Mouse (Mus musculus): ENCODE results near the gene Gm47289.

Gene Gm47289

DNA sequence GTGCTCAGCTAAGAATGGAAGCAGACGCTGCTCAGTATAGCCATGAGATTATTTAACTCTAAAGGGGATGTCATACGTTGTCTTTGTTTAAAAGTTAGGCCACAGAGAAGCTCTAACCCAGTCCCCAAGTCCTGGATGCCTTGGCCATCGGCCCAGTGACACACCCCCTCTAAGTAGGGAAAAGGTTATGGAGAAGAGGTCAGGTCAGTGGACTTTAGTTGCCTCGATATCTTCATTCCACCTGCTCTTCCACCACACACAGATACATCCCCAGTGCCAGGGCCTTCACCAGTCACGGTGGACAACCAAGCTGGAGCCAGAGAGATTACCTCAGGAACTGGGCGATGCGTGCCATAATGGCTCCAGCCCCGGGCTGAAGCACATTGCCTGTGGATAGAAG, 3.5 kb upstream of the Gm47289 start:
- in situ Hi-C loops (cut with MboI; ENCODE audit: low pct_unique_long_range_greater_than_20kb in 1 of 2, low sequenced_read_pairs in 2 of 2, unreplicated experiment in 1 of 2), result no loop called here

DNA sequence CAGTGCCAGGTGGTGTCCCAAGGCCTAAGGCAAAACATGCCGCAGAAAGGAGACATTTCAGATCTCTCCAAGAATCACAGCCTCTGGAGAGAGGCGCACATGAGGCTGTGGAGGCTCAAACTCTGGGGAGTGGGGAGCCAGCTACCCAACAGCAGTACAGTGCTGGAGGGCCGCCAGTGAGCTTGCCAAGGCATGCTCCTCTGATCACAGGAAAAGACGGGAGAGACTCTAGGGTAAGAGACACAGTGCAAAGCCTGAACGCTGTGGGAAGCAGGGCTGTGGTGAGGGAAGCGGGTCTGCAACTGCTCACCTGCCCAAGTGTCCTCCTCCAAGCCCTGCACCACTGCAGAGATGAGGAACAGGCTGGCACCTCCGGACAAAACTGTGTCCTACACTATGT, 3.1 kb upstream of the Gm47289 start:
- in situ Hi-C loops (cut with MboI; ENCODE audit: low pct_unique_long_range_greater_than_20kb in 1 of 2, low sequenced_read_pairs in 2 of 2, unreplicated experiment in 1 of 2), result no loop called here

DNA sequence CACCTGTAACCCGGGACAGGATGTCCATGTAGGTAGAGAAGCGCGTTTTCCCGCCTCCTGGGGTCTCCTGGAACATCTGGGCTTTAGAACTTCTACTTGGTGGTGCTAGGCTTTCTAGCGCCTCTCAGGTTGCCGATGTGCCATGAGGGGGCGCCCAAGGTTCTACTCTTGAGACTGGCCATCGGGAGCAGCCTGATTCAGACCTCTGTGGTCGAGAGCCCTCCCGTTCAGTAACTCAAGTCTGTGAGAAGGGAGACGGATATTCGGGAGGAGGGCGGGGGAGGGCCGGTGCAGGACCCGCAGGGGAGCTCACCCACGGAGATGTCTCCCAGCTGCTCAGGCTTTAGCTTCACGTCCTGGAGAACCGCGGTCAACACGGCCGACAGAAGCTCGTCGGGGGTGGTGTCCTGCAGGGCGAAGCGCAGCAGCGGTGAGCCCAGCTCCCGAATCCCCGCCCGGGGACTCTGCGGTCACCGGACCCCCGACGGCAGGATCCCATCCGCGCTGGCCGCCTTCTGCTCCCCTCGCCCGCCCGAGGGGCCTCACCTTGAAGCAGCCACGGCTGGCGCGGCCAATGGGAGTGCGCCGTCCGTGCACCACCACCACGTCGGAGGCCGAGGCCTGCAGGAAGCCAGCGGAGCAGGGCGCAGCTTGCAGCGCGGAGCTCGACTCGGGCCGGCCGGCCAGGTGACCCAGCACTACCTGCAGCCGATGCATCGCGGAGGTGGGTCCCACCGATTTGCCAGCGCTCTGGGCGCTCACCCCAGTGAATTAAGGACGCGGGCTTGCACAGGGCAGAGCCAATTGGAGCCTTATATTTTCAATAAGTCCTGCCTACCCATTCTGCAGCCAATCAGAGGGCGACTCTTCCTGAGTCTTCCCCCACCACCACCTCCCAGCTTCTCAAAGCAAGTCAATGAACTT, 2.4 kb upstream of the Gm47289 start, which contains the start of gene Acaa1b:
Acaa1b (minus strand) TSS at position 816 of the 924 bp plus-strand sequence.
- in situ Hi-C loops (cut with MboI; ENCODE audit: low pct_unique_long_range_greater_than_20kb in 1 of 2, low sequenced_read_pairs in 2 of 2, unreplicated experiment in 1 of 2), result no loop called here

- in situ Hi-C loops (cut with MboI; ENCODE audit: low pct_unique_long_range_greater_than_20kb in 1 of 2, low sequenced_read_pairs in 2 of 2, unreplicated experiment in 1 of 2), result no loop called here
Observed at GRCm38 (mm10) chr9:119160689-119161088, 1.7 kb downstream of the Gm47289 start.

DNA sequence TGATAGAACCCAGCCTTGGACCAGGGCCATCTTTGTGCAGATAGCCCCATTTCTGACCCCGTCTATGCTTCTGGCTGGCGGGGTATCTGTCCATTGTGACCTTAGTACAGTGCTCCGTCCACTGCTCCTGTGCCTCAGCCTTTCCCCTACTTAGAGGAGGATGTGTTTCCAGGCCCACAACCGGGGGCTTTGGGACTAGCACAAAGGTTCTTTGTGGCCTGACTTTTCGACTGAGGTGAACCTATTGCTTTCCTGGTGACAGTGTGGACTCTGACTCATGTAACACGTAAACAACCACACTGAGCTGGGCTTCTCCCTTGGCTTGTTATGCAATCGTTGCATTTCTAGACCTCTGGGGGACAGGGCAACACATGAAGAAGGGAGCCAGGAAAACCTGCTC, 5.8 kb downstream of the Gm47289 start:
- in situ Hi-C loops (cut with MboI; ENCODE audit: low pct_unique_long_range_greater_than_20kb in 1 of 2, low sequenced_read_pairs in 2 of 2, unreplicated experiment in 1 of 2), result no loop called here

DNA sequence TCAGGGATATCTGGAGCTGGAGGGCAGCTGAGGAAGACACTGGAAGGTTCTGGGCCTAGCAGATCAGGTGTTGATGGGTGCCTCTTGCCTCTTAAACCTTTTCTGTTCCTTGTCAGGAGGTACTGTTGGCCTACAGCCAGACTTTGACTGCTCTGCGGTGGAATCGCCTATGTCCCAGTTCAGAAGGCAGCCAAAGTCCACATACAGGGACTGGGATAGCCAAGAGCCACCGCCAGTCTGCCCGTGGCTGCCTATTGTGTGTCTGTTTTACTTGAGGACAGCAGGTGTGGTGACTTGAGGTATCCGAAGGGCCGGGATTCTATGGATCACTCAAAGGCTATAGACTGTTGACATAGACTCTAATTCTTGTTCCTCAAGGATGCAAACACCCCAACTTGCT, 6.6 kb downstream of the Gm47289 start:
- in situ Hi-C loops (cut with MboI; ENCODE audit: low pct_unique_long_range_greater_than_20kb in 1 of 2, low sequenced_read_pairs in 2 of 2, unreplicated experiment in 1 of 2), result no loop called here

GRCm38 (mm10) chr9:119167608-119168007, 8.6 kb downstream of the Gm47289 start:
- in situ Hi-C loops (cut with MboI; ENCODE audit: low pct_unique_long_range_greater_than_20kb in 1 of 2, low sequenced_read_pairs in 2 of 2, unreplicated experiment in 1 of 2), result no loop called here

- in situ Hi-C loops (cut with MboI; ENCODE audit: low pct_unique_long_range_greater_than_20kb in 1 of 2, low sequenced_read_pairs in 2 of 2, unreplicated experiment in 1 of 2), result no loop called here
Observed at GRCm38 (mm10) chr9:119179292-119179691, 20.3 kb downstream of the Gm47289 start.

GRCm38 (mm10) chr9:119181241-119181728, 22.3 kb downstream of the Gm47289 start:
- in situ Hi-C loops (cut with MboI; ENCODE audit: low pct_unique_long_range_greater_than_20kb in 1 of 2, low sequenced_read_pairs in 2 of 2, unreplicated experiment in 1 of 2), result no loop called here

DNA sequence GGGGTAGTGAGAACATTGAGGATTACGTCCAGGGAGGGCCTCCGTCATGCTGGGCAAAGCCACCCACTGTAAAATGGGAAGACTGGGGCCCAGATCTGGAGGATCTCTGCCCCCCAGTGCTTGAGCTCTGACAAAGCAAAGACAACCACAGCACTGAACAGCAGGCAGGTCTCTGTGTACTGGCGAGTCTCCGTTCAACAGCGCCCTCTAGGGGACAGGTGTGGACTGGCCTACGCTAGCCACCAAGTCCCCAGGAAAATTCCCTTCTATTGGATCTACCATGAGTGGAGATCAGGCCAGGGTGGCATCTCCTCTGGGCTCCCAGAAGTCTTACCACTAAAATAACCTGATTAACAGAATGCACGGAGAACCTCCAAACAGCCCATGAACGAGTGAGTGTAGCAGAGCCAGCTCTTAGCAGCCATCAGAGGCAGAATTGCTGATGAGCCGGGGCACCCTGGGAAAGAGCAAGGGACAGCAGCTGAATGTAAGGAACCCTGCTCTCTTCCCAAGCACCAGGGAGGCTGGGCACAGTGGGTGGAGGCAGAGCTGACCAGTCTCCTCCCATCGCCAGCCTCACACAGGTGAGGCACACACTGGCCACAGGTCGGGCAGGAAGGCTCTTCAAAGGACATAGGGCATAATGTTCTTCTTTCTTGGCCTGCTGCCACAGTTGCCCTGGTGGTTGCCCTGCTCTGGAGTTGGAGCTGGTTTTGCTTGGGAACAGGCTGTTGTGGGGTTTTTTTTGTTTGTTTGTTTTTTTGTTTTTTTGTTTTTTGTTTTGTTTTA, 33.4 kb downstream of the Gm47289 start:
- in situ Hi-C loops (cut with MboI; ENCODE audit: low pct_unique_long_range_greater_than_20kb in 1 of 2, low sequenced_read_pairs in 2 of 2, unreplicated experiment in 1 of 2), result loop anchor here in 1 of 2 experiments (10.0 kb wide), 2 partner anchors 88 to 278 kb away; partner anchors contain the start of gene Dlec1

DNA sequence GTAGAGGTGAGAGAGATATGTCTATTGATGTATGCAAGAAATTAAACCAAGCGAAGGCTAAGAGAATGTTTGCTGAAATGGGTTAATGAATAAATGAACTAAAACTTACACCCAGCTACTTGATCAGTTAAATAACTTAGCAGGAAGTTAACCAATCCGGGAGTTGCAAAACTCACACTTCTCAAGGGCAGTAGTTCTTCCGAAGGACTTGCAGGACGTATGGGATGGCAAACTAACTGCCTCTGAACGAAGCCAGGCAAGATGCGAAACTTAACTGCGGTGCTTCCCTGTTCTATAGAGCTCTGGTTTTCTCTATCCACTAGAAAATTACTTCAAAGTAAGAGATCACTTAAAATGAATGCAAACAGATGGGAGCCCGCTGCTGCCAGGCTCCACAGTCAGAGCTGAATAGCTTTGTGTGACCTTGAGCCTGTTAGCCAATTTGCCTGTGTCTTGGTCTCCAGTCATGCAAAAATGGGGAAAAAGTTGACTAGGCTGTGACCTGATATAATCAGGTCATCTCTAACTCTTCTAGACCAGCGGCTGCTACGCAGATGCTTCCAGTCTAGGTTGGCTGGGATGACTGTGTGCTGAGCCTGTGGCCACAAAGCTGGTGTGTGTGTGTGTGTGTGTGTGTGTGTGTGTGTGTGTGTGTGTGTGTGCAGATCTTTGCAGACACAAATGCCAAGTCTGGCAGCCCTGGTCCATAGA, 40.3 kb downstream of the Gm47289 start:
- in situ Hi-C loops (cut with MboI; ENCODE audit: low pct_unique_long_range_greater_than_20kb in 1 of 2, low sequenced_read_pairs in 2 of 2, unreplicated experiment in 1 of 2), result loop anchor here in 1 of 2 experiments (10.0 kb wide), 2 partner anchors 95 to 285 kb away; partner anchors contain the start of gene Dlec1

GRCm38 (mm10) chr9:119201653-119202052, 42.7 kb downstream of the Gm47289 start:
- in situ Hi-C loops (cut with MboI; ENCODE audit: low pct_unique_long_range_greater_than_20kb in 1 of 2, low sequenced_read_pairs in 2 of 2, unreplicated experiment in 1 of 2), result no loop called here

GRCm38 (mm10) chr9:119203617-119204016, 44.7 kb downstream of the Gm47289 start:
- in situ Hi-C loops (cut with MboI; ENCODE audit: low pct_unique_long_range_greater_than_20kb in 1 of 2, low sequenced_read_pairs in 2 of 2, unreplicated experiment in 1 of 2), result no loop called here

DNA sequence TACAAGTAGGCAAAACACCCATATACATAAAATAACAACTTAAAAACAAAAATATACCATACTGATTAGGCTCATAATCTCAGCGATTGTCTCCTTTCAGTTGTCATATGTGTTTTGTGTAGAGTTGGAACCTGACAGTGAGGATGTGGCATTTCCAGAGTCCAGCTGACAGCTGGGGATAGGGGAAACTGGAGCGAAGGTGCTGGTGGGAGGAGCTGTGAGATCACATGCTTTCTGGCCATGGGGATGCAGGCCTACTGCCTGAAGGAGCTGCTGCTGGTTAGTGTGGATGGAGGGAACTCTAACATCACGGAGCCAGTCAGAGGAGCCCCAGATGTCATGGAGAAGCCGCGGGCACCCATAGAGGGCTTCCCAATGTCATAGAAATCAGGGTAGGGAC, 46.8 kb downstream of the Gm47289 start:
- in situ Hi-C loops (cut with MboI; ENCODE audit: low pct_unique_long_range_greater_than_20kb in 1 of 2, low sequenced_read_pairs in 2 of 2, unreplicated experiment in 1 of 2), result no loop called here

DNA sequence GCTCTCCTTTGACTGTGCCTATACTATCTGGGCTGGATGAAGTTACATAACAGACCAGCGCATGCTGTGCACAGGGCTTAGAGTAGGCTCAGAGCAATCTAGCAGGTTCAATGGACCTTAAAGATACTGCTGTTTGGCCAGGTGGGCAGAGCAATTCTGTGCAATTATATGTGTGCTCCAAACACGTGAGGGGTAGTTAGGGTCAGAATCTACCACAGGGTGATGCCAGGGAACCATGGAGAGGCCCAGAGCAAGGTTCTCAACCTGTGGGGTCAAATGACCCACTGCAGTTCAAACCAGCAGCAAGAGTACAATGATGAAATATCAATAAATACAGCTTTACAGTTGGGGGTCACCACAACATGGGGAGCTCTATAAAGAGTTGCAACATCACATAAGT, 47.7 kb downstream of the Gm47289 start:
- in situ Hi-C loops (cut with MboI; ENCODE audit: low pct_unique_long_range_greater_than_20kb in 1 of 2, low sequenced_read_pairs in 2 of 2, unreplicated experiment in 1 of 2), result no loop called here

- in situ Hi-C loops (cut with MboI; ENCODE audit: low pct_unique_long_range_greater_than_20kb in 1 of 2, low sequenced_read_pairs in 2 of 2, unreplicated experiment in 1 of 2), result no loop called here
Observed at GRCm38 (mm10) chr9:119207113-119207512, 48.2 kb downstream of the Gm47289 start.

GRCm38 (mm10) chr9:119208998-119209397, 50.0 kb downstream of the Gm47289 start, which contains the start of gene Slc22a13:
Gene Slc22a13 (minus strand): TSS chr9:119209098.
- in situ Hi-C loops (cut with MboI; ENCODE audit: low pct_unique_long_range_greater_than_20kb in 1 of 2, low sequenced_read_pairs in 2 of 2, unreplicated experiment in 1 of 2), result no loop called here

Measured in mouse embryonic stem cell (cell line).